Comparison of ENCODE assay signal across 20 mouse cellular contexts in the genomic region with DNA sequence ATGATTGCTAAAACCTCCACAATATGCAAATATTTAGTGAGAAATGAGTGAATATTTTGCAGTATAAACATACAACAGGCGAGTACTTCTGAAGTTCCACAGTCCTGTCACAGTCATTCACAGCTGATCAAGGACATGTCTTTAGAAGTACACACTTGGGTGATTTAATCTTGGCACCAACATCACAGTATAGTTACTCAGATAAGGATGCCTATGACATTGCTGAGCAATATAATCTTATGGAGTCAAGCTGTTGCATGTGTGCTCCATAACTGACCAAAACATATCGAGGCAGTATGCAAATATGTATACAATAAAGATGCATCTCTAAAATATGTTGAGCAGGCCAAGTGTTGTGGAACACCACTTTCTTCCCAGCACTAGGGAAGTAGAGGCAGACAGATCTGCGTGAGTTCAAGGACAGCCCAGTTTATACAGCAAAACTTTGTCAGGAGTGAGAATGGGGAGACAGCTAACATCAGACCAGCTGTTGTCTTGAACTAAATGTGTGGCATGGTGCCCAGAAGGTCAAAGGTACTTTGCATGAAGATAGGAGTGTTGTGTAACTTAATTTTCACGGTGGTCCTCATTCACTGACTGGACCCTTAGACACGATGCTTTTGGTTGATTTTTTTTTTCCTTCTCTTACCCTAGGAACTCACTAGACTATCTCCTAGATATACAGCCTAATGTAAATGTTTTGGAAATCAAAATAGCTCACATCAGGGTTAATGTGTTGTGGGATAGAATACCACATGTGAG.
A peak's percentile ranks its signal among the peaks of the same experiment; 100 is the strongest.
DNase-seq lines count a peak whose midpoint lies in the region; ATAC-seq and TF ChIP-seq lines count a peak whose summit lies in the region.
"Had no signal": no experiment of that assay in that cellular context is flagged by ENCODE, and none has a peak within 500 bp of the region (broad histone marks: within the 10 kb centered on the region; RNA-seq: fewer than 3 reads in every experiment).

No protein-coding gene starts in this region.

- no peak overlapping the region for H3K27ac ChIP-seq in liver, adult 2 months (replicated peaks; ENCODE audit: insufficient read depth, low read depth, low read length)
- H3K27ac ChIP-seq in liver, embryonic 11.5 days (ENCODE audit: low read depth, low read length) = no peak overlapping the region
- H3K27ac ChIP-seq: embryonic facial prominence, embryonic 12.5 days; heart, embryonic 10.5 days; macrophage had no signal

- TF ChIP-seq CTCF in liver, adult 2 months (IDR thresholded peaks at IDR 0.05; ENCODE audit: low read depth, low read length) = no peak

- no peak overlapping the region for H3K4me3 ChIP-seq in liver, adult 2 months (ENCODE audit: insufficient read depth, low read depth, low read length)
- H3K4me3 ChIP-seq in liver, embryonic 11.5 days (ENCODE audit: low read depth, low read length) = no peak overlapping the region
- H3K4me3 ChIP-seq: embryonic facial prominence, embryonic 12.5 days; heart, embryonic 10.5 days had no signal

- no peaks in the 10 kb centered on the region for H3K27me3 ChIP-seq in liver, adult 2 months (ENCODE audit: control insufficient read depth, insufficient read depth, low read length)
- H3K27me3 ChIP-seq in liver, embryonic 11.5 days (replicated peaks; ENCODE audit: control insufficient read depth, insufficient read depth, low read length) = no peaks in the 10 kb centered on the region
- H3K27me3 ChIP-seq: embryonic facial prominence, embryonic 12.5 days had no signal

- H3K79me2 ChIP-seq in liver, adult 2 months (ENCODE audit: control insufficient read depth, insufficient read depth, low read length) = no peaks in the 10 kb centered on the region

- TF ChIP-seq POLR2A in liver, adult 2 months (IDR thresholded peaks at IDR 0.05; ENCODE audit: extremely low read depth, insufficient read depth, low read length) = no peak

- no peaks in the 10 kb centered on the region for H3K36me3 ChIP-seq in liver, adult 2 months (ENCODE audit: control insufficient read depth, insufficient read depth, low read length)
- H3K36me3 ChIP-seq in liver, embryonic 11.5 days (ENCODE audit: control insufficient read depth, insufficient read depth, low read length) = no peaks in the 10 kb centered on the region
- H3K36me3 ChIP-seq: embryonic facial prominence, embryonic 12.5 days; heart, embryonic 10.5 days had no signal

- peak; percentile 85 for DNase-seq in heart, adult 11 months
- no peak for DNase-seq in heart, adult 8-10 months (ENCODE audit: low spot score)
- peak; percentile 30 for DNase-seq in liver, adult 2 months (ENCODE audit: extremely low read depth, low read depth, low spot score)
- DNase-seq in liver, embryonic 11.5 days (ENCODE audit: low spot score) = no peak
- DNase-seq in kidney, postnatal 25 days = peak; percentile 57 to 72
- DNase-seq in lung, postnatal 36 days = peak; percentile 23
- DNase-seq in cerebellum, adult 11-12 months = no peak
- DNase-seq in T-cell, adult 2 months (ENCODE audit: low spot score) = no peak
- DNase-seq: adrenal gland, postnatal 25 days; cerebellum, adult 2 months; gastrocnemius, postnatal 10 days; layer of hippocampus, adult 9-11 months; retina, postnatal 1 day; thymus, postnatal 25 days had no signal

- no peaks in the 10 kb centered on the region for H3K9me3 ChIP-seq in liver, embryonic 11.5 days (ENCODE audit: control insufficient read depth, low read length)
- H3K9me3 ChIP-seq: embryonic facial prominence, embryonic 12.5 days; heart, embryonic 10.5 days had no signal

- H3K4me2 ChIP-seq in liver, embryonic 11.5 days = no peak overlapping the region
- H3K4me2 ChIP-seq: embryonic facial prominence, embryonic 12.5 days; midbrain, embryonic 11.5 days had no signal

- ATAC-seq in liver, embryonic 11.5 days (replicated peaks; ENCODE audit: low FRiP score) = no peak
- ATAC-seq: hindbrain, embryonic 16.5 days; intestine, postnatal 0 days had no signal

- WGBS in liver, adult 2 months = 39% methylated on average over 5 of the region's 5 CpGs
- WGBS in liver, embryonic 11.5 days = 64% methylated on average over 5 of the region's 5 CpGs

- peaks cover 3% of the 10 kb centered on the region; the same call in 1 of the 2 replicates for H3K4me1 ChIP-seq in liver, adult 2 months (ENCODE audit: control insufficient read depth, insufficient read depth, low read length)
- no peaks in the 10 kb centered on the region for H3K4me1 ChIP-seq in liver, embryonic 11.5 days (replicated peaks; ENCODE audit: control insufficient read depth, insufficient read depth, low read length)

- H3K9ac ChIP-seq in liver, adult 2 months (ENCODE audit: low read depth, low read length) = no peak overlapping the region
- no peak overlapping the region for H3K9ac ChIP-seq in liver, embryonic 11.5 days (ENCODE audit: low read depth, low read length)
- H3K9ac ChIP-seq: embryonic facial prominence, embryonic 12.5 days had no signal

Comparison
In these comparisons a context has a peak if more than half of its experiments do, and no peak if none do; other contexts are left out.
1. DNase-seq: peak in heart, adult 11 months (single experiment), liver, adult 2 months (single experiment), kidney, postnatal 25 days (2 of 2) and lung, postnatal 36 days (single experiment); none in heart, adult 8-10 months (single experiment), liver, embryonic 11.5 days (single experiment), cerebellum, adult 11-12 months (single experiment) and T-cell, adult 2 months (single experiment).